In the genomic region with DNA sequence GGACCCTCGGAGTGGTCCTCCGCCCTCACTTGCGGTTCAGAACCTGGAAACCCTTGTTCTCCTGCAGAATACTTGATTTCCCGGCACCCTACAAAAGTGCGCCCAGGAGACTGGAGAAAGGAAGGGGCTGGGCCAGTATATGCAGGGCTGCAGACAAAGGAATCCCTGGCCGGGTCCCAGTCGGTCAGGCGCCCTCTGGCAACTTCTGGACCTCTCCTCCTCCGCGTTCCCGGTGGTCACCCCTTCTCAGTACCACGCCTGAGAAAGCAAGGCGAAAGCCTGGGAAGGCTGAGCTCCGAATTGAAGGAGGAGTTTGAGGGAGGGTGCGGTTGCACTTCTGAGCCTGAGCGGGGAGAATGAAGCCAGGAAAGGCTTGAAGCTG, we compare ENCODE assay signal across 8 mouse cellular contexts.
A peak's percentile ranks its signal among the peaks of the same experiment; 100 is the strongest.
DNase-seq lines count a peak whose midpoint lies in the region; ATAC-seq and TF ChIP-seq lines count a peak whose summit lies in the region.

No protein-coding gene starts in this region.

- no peaks in the 10 kb centered on the region for H3K9me3 ChIP-seq in kidney, embryonic 14.5 days (ENCODE audit: control insufficient read depth, low read length)
- no peaks in the 10 kb centered on the region for H3K9me3 ChIP-seq in stomach, embryonic 16.5 days (replicated peaks; ENCODE audit: control insufficient read depth, low read length)

- H3K36me3 ChIP-seq in heart, adult 2 months (ENCODE audit: control insufficient read depth, insufficient read depth, low read length): no peaks in the 10 kb centered on the region
- no peaks in the 10 kb centered on the region for H3K36me3 ChIP-seq in kidney, embryonic 14.5 days (ENCODE audit: control insufficient read depth, insufficient read depth, low read length)
- H3K36me3 ChIP-seq in stomach, embryonic 16.5 days (ENCODE audit: control insufficient read depth, insufficient read depth, low read length): no peaks in the 10 kb centered on the region

- peak; percentile 6 to 21 for DNase-seq in urinary bladder, adult 18-20 months (ENCODE audit: low spot score in 2 of 2)
- no peak for DNase-seq in urinary bladder, adult 2 months (ENCODE audit: low spot score)
- DNase-seq in heart, adult 2 months: peak; percentile 48 to 49
- DNase-seq in lung, postnatal 14 days: peak; percentile 47
- DNase-seq in spleen, postnatal 4 days (ENCODE audit: low spot score in 2 of 2): no peak
- DNase-seq in right cerebral cortex, adult 2 months (ENCODE audit: low spot score in 2 of 2): no peak

- 10% methylated on average over 16 of the region's 16 CpGs for WGBS in heart, adult 2 months
- 8% methylated on average over 16 of the region's 16 CpGs for WGBS in kidney, embryonic 14.5 days
- 14% methylated on average over 16 of the region's 16 CpGs for WGBS in stomach, embryonic 16.5 days

- intact Hi-C loops in heart, adult 2 months (cut with DNase I): no loop called here

- H3K79me2 ChIP-seq in heart, adult 2 months (replicated peaks; ENCODE audit: control insufficient read depth, insufficient read depth, low read length): no peaks in the 10 kb centered on the region

- H3K9ac ChIP-seq in heart, adult 2 months (ENCODE audit: low read depth, low read length): peak overlapping the region; percentile 24
- peak overlapping the region; percentile 60 for H3K9ac ChIP-seq in kidney, embryonic 14.5 days (ENCODE audit: low read depth, low read length)
- peak overlapping the region; percentile 71 for H3K9ac ChIP-seq in stomach, embryonic 16.5 days (ENCODE audit: low read length)

- no peaks in the 10 kb centered on the region for H3K27me3 ChIP-seq in heart, adult 2 months (ENCODE audit: control insufficient read depth, insufficient read depth, low read length)
- H3K27me3 ChIP-seq in kidney, embryonic 14.5 days (ENCODE audit: control insufficient read depth, insufficient read depth, low read length): no peaks in the 10 kb centered on the region
- H3K27me3 ChIP-seq in stomach, embryonic 16.5 days (ENCODE audit: control insufficient read depth, insufficient read depth, low read length): no peaks in the 10 kb centered on the region

- no peaks in the 10 kb centered on the region for H3K4me1 ChIP-seq in heart, adult 2 months (ENCODE audit: control insufficient read depth, insufficient read depth, low read length)
- H3K4me1 ChIP-seq in kidney, embryonic 14.5 days (ENCODE audit: control insufficient read depth, insufficient read depth, low read length): no peaks in the 10 kb centered on the region
- H3K4me1 ChIP-seq in stomach, embryonic 16.5 days (ENCODE audit: control insufficient read depth, insufficient read depth, low read length): 0 out of 2 replicates have a peak, but pooled peaks cover 9% of the 10 kb centered on the region

- ATAC-seq in kidney, embryonic 14.5 days (ENCODE audit: low FRiP score, low TSS enrichment): peak; percentile 93
- ATAC-seq in stomach, embryonic 16.5 days (ENCODE audit: insufficient read depth, low FRiP score): peak; percentile 58

- peak overlapping the region; percentile 57 for H3K4me2 ChIP-seq in kidney, embryonic 14.5 days (replicated peaks; ENCODE audit: low read depth, low read length)
- peak overlapping the region; percentile 79 for H3K4me2 ChIP-seq in stomach, embryonic 16.5 days (ENCODE audit: low read depth, low read length)

- no peak for TF ChIP-seq CTCF in heart, adult 2 months (IDR thresholded peaks at IDR 0.05)

- peak overlapping the region; percentile 47 for H3K27ac ChIP-seq in heart, adult 2 months
- peak overlapping the region; percentile 83 for H3K27ac ChIP-seq in kidney, embryonic 14.5 days (ENCODE audit: low read depth, low read length)
- no peak overlapping the region for H3K27ac ChIP-seq in stomach, embryonic 16.5 days (ENCODE audit: low read length)

- TF ChIP-seq EP300 in heart, adult 2 months (IDR thresholded peaks at IDR 0.05; ENCODE audit: insufficient read depth, low read depth, low read length): no peak

- no peak for TF ChIP-seq POLR2A in heart, adult 2 months (IDR thresholded peaks at IDR 0.05; ENCODE audit: insufficient read depth, low read depth, low read length)

- H3K4me3 ChIP-seq in heart, adult 2 months: peak overlapping the region; percentile 55
- H3K4me3 ChIP-seq in kidney, embryonic 14.5 days (ENCODE audit: low read length): peak overlapping the region; percentile 36
- H3K4me3 ChIP-seq in stomach, embryonic 16.5 days (replicated peaks; ENCODE audit: low read length): peak overlapping the region; percentile 50

Comparison
In these comparisons a context has a peak if more than half of its experiments do, and no peak if none do; other contexts are left out.
1. DNase-seq: peak in urinary bladder, adult 18-20 months (2 of 2), heart, adult 2 months (2 of 2) and lung, postnatal 14 days (single experiment); none in urinary bladder, adult 2 months (single experiment), spleen, postnatal 4 days (0 of 2) and right cerebral cortex, adult 2 months (0 of 2).
2. Peak in every context shown above with its lines, with median percentiles within 50 percentile points of each other: H3K4me3 ChIP-seq and H3K9ac ChIP-seq.